Mouse (Mus musculus): ENCODE measurements at regions not wholly inside any gene's neighbourhood (a gene's known extent, or its start where the extent isn't known, plus 50 kb on each side); places are given as distances from the start of the nearest gene placed in this dataset.

DNA sequence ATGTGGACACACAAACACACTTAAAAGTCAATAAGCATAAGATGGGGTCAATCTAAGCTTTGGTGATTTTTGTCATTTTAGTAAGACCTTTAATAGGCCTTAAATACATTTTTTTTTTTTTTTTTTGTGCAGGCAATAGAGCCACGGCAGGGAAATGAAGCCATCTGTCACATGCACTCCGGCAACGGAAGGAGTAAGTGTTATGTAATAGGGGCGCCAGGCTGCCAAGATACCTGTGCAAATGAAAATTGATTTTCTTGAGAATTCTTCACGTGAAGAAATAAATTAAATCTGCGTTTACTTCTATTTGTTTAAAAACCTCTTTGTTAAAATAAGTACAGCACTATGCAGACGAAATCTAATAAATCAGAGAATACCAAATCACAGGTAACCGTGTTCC, 54.6 kb upstream of the Card11 start:
- Histone ChIP-seq H3K27me3 (replicated peaks) (no peaks in the 10 kb centered on the region), H3K4me2 (replicated peaks) (no peak overlapping the region), H3K4me3 (no peak overlapping the region), H3K9me3 (no peaks in the 10 kb centered on the region; the same call in 1 of the 2 replicates), H3K9ac (no peak overlapping the region), H3K36me3 (no peaks in the 10 kb centered on the region), H3K4me1 (no peaks in the 10 kb centered on the region), H3K27ac (no peak overlapping the region)
- WGBS: 85% methylated on average over 8 of the region's 8 CpGs
- ATAC-seq (ENCODE audit: low FRiP score, low read depth): no peak

DNA sequence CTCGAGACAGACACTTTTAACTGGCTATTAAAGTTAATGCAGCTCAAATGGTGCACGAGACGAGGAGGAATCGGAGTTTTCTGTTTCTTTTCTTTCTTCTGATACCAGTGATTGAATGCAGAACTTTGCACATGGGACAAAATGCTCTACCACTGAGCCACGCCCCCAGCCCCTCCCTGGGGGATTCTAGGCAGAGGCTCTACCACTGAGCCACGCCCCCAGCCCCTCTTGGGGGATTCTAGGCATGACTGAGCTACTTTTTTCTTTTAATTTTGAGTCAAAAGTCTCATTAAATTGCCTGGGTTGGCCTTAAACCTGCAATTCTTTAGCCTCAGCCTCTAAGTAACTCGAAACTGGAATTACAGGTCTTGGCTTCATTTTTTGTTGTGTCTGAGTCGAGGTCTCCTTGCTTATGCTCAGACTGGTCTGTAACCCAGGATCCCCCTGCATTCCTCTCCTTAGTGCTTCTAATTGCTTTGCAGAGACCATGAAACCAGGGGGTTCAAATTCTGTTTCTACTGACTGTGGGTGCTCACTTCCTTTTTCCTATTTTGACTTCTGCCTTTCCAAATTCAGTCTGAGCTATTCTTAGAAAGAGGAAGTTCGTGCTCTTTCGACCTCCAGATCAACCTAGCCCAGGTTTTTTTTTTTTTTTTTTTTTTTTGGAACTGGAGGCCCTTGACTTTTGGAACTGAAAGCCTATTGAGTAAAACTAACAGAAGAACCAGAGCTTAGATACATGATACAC, 55.4 kb upstream of the Card11 start:
- H3K36me3 ChIP-seq: no peaks in the 10 kb centered on the region
- no peaks in the 10 kb centered on the region; the same call in 1 of the 2 replicates for H3K9me3 ChIP-seq
- no peak overlapping the region for H3K27ac ChIP-seq
- H3K4me2 ChIP-seq (replicated peaks): no peak overlapping the region
- 82% methylated on average over 10 of the region's 10 CpGs for WGBS
- no peak for ATAC-seq (ENCODE audit: low FRiP score, low read depth)
- H3K4me1 ChIP-seq: no peaks in the 10 kb centered on the region
- no peaks in the 10 kb centered on the region for H3K27me3 ChIP-seq (replicated peaks)
- no peak overlapping the region for H3K4me3 ChIP-seq
- no peak overlapping the region for H3K9ac ChIP-seq

DNA sequence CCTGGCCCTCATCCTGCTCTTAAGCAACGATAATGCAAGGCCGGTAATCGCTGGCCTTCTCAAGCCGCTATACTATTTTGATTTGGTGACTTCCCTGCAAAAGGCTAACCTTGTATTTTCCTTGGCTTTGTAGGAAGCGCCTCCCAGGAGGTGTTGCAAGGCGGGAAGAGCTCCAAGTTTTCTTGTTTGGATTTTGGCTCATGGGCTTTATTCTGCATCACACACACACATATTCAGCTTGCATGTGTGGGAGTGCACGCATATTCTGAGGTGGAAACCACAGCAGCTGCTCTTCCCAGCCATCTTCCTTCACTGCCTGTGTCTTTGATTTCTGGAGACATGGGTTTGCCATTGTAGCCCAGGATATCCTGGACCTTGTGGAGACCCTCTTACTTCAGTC, 57.8 kb upstream of the Card11 start:
- Histone ChIP-seq H3K36me3 (no peaks in the 10 kb centered on the region), H3K4me2 (replicated peaks) (no peak overlapping the region), H3K4me3 (no peak overlapping the region), H3K4me1 (no peaks in the 10 kb centered on the region), H3K27ac (no peak overlapping the region), H3K9ac (no peak overlapping the region), H3K9me3 (no peaks in the 10 kb centered on the region; the same call in 1 of the 2 replicates), H3K27me3 (replicated peaks) (no peaks in the 10 kb centered on the region)
- 79% methylated on average over 7 of the region's 7 CpGs for WGBS
- no peak for ATAC-seq (ENCODE audit: low FRiP score, low read depth)

DNA sequence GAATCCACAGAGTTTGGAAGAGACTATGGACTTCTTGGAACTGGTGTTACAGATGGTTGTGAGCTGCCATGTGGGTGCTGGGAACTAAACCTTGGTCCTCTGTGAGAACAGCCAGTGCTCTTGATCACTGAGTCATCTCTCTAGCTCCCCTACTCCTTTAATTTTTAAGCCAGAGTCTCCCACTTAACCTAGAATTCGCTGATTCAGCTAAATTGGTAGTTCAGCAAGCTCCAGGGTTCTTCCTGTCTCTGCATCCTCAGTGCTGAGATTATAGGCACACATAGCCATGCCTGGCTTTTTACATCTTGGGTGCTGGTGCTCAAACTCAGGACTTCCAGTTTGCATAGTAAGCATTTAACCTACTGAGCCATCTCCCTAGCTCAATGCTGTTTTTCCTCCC, 58.5 kb upstream of the Card11 start:
- Histone ChIP-seq H3K27me3 (replicated peaks) (no peaks in the 10 kb centered on the region), H3K36me3 (no peaks in the 10 kb centered on the region), H3K9ac (no peak overlapping the region), H3K27ac (no peak overlapping the region), H3K4me2 (replicated peaks) (no peak overlapping the region), H3K9me3 (no peaks in the 10 kb centered on the region; the same call in 1 of the 2 replicates), H3K4me1 (no peaks in the 10 kb centered on the region), H3K4me3 (no peak overlapping the region)
- WGBS: 59% methylated on average over 1 of the region's 1 CpGs
- no peak for ATAC-seq (ENCODE audit: low FRiP score, low read depth)

DNA sequence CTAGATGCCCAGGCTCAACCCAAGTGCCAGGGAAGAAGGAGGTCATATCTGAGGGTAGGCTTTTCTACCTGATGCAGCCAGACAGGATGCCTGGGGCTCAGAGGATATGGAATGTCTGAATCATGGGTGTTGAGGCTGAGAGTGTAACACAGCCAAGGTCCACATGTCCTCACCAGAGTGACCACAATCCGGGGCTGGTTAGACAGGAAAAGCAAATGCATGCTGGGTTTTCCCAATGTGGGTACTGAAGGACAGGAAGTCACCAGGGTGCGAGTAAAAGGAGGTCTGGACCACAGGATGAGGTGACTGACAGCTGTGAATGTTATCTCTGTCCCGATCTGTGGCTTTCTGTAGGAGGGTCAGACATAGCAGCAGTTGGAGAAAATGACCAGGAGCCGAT, 61.8 kb upstream of the Card11 start:
- no peak for ATAC-seq (ENCODE audit: low FRiP score, low read depth)
- H3K36me3 ChIP-seq: no peaks in the 10 kb centered on the region
- 76% methylated on average over 4 of the region's 4 CpGs for whole genome bisulfite sequencing
- no peak overlapping the region for H3K9ac ChIP-seq
- H3K4me3 ChIP-seq: no peak overlapping the region
- H3K9me3 ChIP-seq: no peaks in the 10 kb centered on the region
- H3K4me2 ChIP-seq (replicated peaks): no peak overlapping the region
- H3K27me3 ChIP-seq (replicated peaks): no peaks in the 10 kb centered on the region
- no peaks in the 10 kb centered on the region for H3K4me1 ChIP-seq
- H3K27ac ChIP-seq: no peak overlapping the region

DNA sequence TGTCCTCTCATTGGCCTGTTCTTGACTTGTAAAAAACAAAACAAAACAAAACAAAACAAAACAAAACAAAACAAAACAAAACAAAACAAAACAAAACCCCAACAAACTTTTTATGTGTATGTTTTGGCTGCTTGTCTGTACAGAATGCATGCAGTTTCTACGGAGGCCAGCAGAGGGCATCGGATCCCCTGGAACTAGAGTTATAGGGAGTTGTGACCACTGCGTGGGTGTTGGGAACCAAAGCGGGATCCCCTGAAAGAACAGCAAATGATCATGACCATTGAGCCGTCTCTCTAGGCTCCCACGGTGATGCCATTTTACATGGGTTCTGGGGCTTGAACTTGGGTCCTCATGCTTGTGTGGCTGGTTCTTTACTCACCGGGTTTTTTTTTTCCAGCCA, 67.2 kb upstream of the Card11 start:
- WGBS: 82% methylated on average over 7 of the region's 7 CpGs
- Histone ChIP-seq H3K4me2 (replicated peaks) (no peak overlapping the region), H3K4me1 (no peaks in the 10 kb centered on the region; the same call in 1 of the 2 replicates), H3K9ac (no peak overlapping the region), H3K27ac (no peak overlapping the region), H3K36me3 (no peaks in the 10 kb centered on the region), H3K9me3 (no peaks in the 10 kb centered on the region), H3K27me3 (replicated peaks) (no peaks in the 10 kb centered on the region), H3K4me3 (no peak overlapping the region)
- no peak for ATAC-seq (ENCODE audit: low FRiP score, low read depth)

- Histone ChIP-seq H3K27me3 (replicated peaks) (no peaks in the 10 kb centered on the region), H3K4me1 (no peaks in the 10 kb centered on the region; the same call in 1 of the 2 replicates), H3K27ac (no peak overlapping the region), H3K4me3 (no peak overlapping the region), H3K36me3 (no peaks in the 10 kb centered on the region), H3K4me2 (replicated peaks) (no peak overlapping the region), H3K9ac (no peak overlapping the region), H3K9me3 (no peaks in the 10 kb centered on the region)
- WGBS: 76% methylated on average over 3 of the region's 3 CpGs
- ATAC-seq (ENCODE audit: low FRiP score, low read depth): no peak
These were observed 74.1 kb upstream of the Card11 start for GRCm38 (mm10) chr5:141074457-141074856.

GRCm38 (mm10) chr5:141076158-141076557, 75.8 kb upstream of the Card11 start:
- 58% methylated on average over 7 of the region's 7 CpGs for WGBS
- H3K36me3 ChIP-seq: no peaks in the 10 kb centered on the region
- no peaks in the 10 kb centered on the region; the same call in 1 of the 2 replicates for H3K4me1 ChIP-seq
- no peak overlapping the region for H3K27ac ChIP-seq
- H3K27me3 ChIP-seq (replicated peaks): no peaks in the 10 kb centered on the region
- H3K4me2 ChIP-seq (replicated peaks): no peak overlapping the region
- H3K9me3 ChIP-seq: no peaks in the 10 kb centered on the region
- ATAC-seq (ENCODE audit: low FRiP score, low read depth): no peak
- no peak overlapping the region for H3K4me3 ChIP-seq
- H3K9ac ChIP-seq: no peak overlapping the region

GRCm38 (mm10) chr5:141076942-141077341, 76.6 kb upstream of the Card11 start:
- 78% methylated on average over 2 of the region's 2 CpGs for WGBS
- Histone ChIP-seq H3K9ac (no peak overlapping the region), H3K4me1 (no peaks in the 10 kb centered on the region), H3K9me3 (no peaks in the 10 kb centered on the region), H3K4me3 (no peak overlapping the region), H3K36me3 (no peaks in the 10 kb centered on the region), H3K4me2 (replicated peaks) (no peak overlapping the region), H3K27ac (no peak overlapping the region), H3K27me3 (replicated peaks) (no peaks in the 10 kb centered on the region)
- ATAC-seq (ENCODE audit: low FRiP score, low read depth): no peak

DNA sequence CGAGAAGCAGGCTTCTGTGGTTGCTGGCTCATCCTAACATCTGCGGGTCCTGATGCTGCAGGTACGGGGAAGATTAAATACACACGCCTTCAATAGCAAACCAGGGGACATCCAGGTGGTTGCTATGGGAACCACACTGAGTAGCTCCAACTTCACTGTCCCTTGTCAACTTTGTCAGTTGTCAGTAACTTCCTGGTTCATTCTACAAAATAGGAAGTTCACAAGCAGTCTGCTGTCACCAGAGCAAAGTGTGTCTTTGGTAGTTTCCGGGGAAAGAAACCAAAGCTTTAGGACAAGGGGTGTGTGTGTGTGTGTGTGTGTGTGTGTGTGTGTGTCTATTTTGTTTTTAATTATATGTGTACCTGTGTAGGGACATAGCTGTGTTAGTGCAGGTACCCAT, 80.5 kb upstream of the Card11 start:
- Histone ChIP-seq H3K4me2 (replicated peaks) (no peak overlapping the region), H3K36me3 (no peaks in the 10 kb centered on the region), H3K9me3 (no peaks in the 10 kb centered on the region), H3K27ac (no peak overlapping the region), H3K4me3 (no peak overlapping the region), H3K4me1 (no peaks in the 10 kb centered on the region), H3K9ac (no peak overlapping the region), H3K27me3 (replicated peaks) (no peaks in the 10 kb centered on the region)
- ATAC-seq (ENCODE audit: low FRiP score, low read depth): no peak
- 84% methylated on average over 5 of the region's 5 CpGs for WGBS

- H3K4me3 ChIP-seq: no peak overlapping the region
- ATAC-seq (ENCODE audit: low FRiP score, low read depth): no peak
- H3K4me1 ChIP-seq: no peaks in the 10 kb centered on the region
- no peaks in the 10 kb centered on the region for H3K36me3 ChIP-seq
- H3K27me3 ChIP-seq (replicated peaks): no peaks in the 10 kb centered on the region
- H3K4me2 ChIP-seq (replicated peaks): no peak overlapping the region
- no peak overlapping the region for H3K9ac ChIP-seq
- WGBS: 83% methylated on average over 14 of the region's 14 CpGs
- no peaks in the 10 kb centered on the region for H3K9me3 ChIP-seq
- no peak overlapping the region for H3K27ac ChIP-seq
These were observed 83.8 kb upstream of the Card11 start for GRCm38 (mm10) chr5:141084056-141084730.

DNA sequence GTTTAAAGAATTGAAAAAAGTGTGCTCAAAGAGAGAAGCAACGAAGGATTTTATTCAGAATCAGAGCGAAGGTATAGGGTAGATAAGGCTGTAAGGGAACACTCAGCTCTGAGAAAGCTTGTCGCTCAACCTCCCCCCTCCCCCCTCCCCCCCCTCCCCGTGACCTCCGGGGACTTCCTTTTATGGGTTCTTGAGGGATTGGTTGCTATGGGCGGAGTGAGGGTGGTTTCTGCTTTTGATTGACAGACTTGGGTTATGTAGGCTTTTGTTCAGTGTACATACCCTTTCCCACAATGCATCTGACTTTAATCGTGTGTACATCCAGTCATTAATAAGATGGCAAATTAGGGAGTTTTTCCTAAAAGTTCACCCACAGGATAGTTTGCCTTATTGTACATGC, 84.4 kb upstream of the Card11 start:
- Histone ChIP-seq H3K27me3 (replicated peaks) (no peaks in the 10 kb centered on the region), H3K4me2 (replicated peaks) (no peak overlapping the region), H3K9me3 (no peaks in the 10 kb centered on the region), H3K4me3 (no peak overlapping the region), H3K27ac (no peak overlapping the region), H3K9ac (no peak overlapping the region), H3K4me1 (no peaks in the 10 kb centered on the region), H3K36me3 (no peaks in the 10 kb centered on the region)
- 56% methylated on average over 7 of the region's 7 CpGs for WGBS
- ATAC-seq (ENCODE audit: low FRiP score, low read depth): no peak

- ATAC-seq (ENCODE audit: low FRiP score, low read depth): no peak
- WGBS: 43% methylated on average over 14 of the region's 14 CpGs
- H3K27me3 ChIP-seq (replicated peaks): no peaks in the 10 kb centered on the region
- no peak overlapping the region for H3K27ac ChIP-seq
- no peak overlapping the region for H3K9ac ChIP-seq
- no peaks in the 10 kb centered on the region for H3K4me1 ChIP-seq
- H3K9me3 ChIP-seq: no peaks in the 10 kb centered on the region
- H3K4me2 ChIP-seq (replicated peaks): no peak overlapping the region
- no peaks in the 10 kb centered on the region for H3K36me3 ChIP-seq
- H3K4me3 ChIP-seq: no peak overlapping the region
These were observed 91.3 kb upstream of the Card11 start for GRCm38 (mm10) chr5:141091676-141092075.
